Comparison of ENCODE assay signal across 8 mouse cellular contexts in genomic region chr5:134747512-134747893, GRCm38 (mm10). TPM values are rescaled to one million over a fixed set of nuclear protein-coding genes. Genes with fewer than 3 reads are reported as not detected.
DNase-seq lines count a peak whose midpoint lies in the region; ATAC-seq and TF ChIP-seq lines count a peak whose summit lies in the region.

No protein-coding gene starts in this region.

- TF ChIP-seq CTCF in E14TG2a.4 (conservative IDR thresholded peaks at IDR 0.05; ENCODE audit: low read length) = no peak

- no peaks in the 10 kb centered on the region for H3K9me3 ChIP-seq in E14TG2a.4 (ENCODE audit: low read length)
- no peaks in the 10 kb centered on the region for H3K9me3 ChIP-seq in hindbrain, embryonic 13.5 days
- H3K9me3 ChIP-seq in lung, embryonic 15.5 days = no peaks in the 10 kb centered on the region

- peak overlapping the region; percentile 48; the same call in 1 of the 2 replicates for H3K27ac ChIP-seq in hindbrain, embryonic 13.5 days
- H3K27ac ChIP-seq in lung, embryonic 15.5 days = peak overlapping the region; percentile 90

- peak overlapping the region; percentile 56; the same call in 1 of the 2 replicates for H3K9ac ChIP-seq in hindbrain, embryonic 13.5 days
- H3K9ac ChIP-seq in lung, embryonic 15.5 days = 0 out of 2 replicates have a peak overlapping the region, but pooled peaks have one; percentile 0

- peak; percentile 81 for ATAC-seq in hindbrain, embryonic 13.5 days (ENCODE audit: low FRiP score)
- ATAC-seq in lung, embryonic 15.5 days (ENCODE audit: borderline replicate concordance, extremely low read depth, low FRiP score, low TSS enrichment) = peak; percentile 91
- no peak for ATAC-seq in inflammation-experienced regulatory T-cells, adult 6 months

- peaks cover 41% of the 10 kb centered on the region for H3K4me1 ChIP-seq in E14TG2a.4 (replicated peaks; ENCODE audit: low read depth, low read length)
- peaks cover 16% of the 10 kb centered on the region for H3K4me1 ChIP-seq in hindbrain, embryonic 13.5 days (replicated peaks)
- peaks cover 34% of the 10 kb centered on the region for H3K4me1 ChIP-seq in lung, embryonic 15.5 days

- peak; percentile 20 for DNase-seq in cerebellum, adult 9-10 months
- DNase-seq in gastrocnemius, adult 18-20 months (ENCODE audit: low spot score) = peak; percentile 89
- peak; percentile 44 to 49 for DNase-seq in layer of hippocampus, postnatal 25 days (ENCODE audit: extremely low spot score in 1 of 2, low spot score in 1 of 2)
- peak; percentile 57 for DNase-seq in right cerebral cortex, adult 18-20 months

- H3K27me3 ChIP-seq in E14TG2a.4 (ENCODE audit: insufficient read depth, low read length) = peaks cover 80% of the 10 kb centered on the region
- peaks cover 15% of the 10 kb centered on the region for H3K27me3 ChIP-seq in hindbrain, embryonic 13.5 days
- no peaks in the 10 kb centered on the region for H3K27me3 ChIP-seq in lung, embryonic 15.5 days

- H3K4me2 ChIP-seq in hindbrain, embryonic 13.5 days = peak overlapping the region; percentile 72
- peak overlapping the region; percentile 75 for H3K4me2 ChIP-seq in lung, embryonic 15.5 days

- WGBS in hindbrain, embryonic 13.5 days = 12% methylated on average over 4 of the region's 11 CpGs
- WGBS in lung, embryonic 15.5 days = 2% methylated on average over 9 of the region's 11 CpGs

- H3K4me3 ChIP-seq in E14TG2a.4 (replicated peaks; ENCODE audit: low read length) = peak overlapping the region; percentile 54
- H3K4me3 ChIP-seq in hindbrain, embryonic 13.5 days = peak overlapping the region; percentile 47
- H3K4me3 ChIP-seq in lung, embryonic 15.5 days = peak overlapping the region; percentile 58

- no peaks in the 10 kb centered on the region for H3K36me3 ChIP-seq in E14TG2a.4 (ENCODE audit: insufficient read depth, low read length)
- no peaks in the 10 kb centered on the region for H3K36me3 ChIP-seq in hindbrain, embryonic 13.5 days
- no peaks in the 10 kb centered on the region for H3K36me3 ChIP-seq in lung, embryonic 15.5 days

RNA-seq across cellular contexts. Expression of gene Eln, which starts 0.4 kb away (rescaled TPM):
- 10 to 100 TPM; 14.1 to 15.7 TPM for total RNA-seq in gastrocnemius, adult 18-20 months (2021)
- polyA plus RNA-seq in hindbrain, embryonic 13.5 days (2015; fragmentation: Nextera tagmentation; extraction: Ambion mirVana) = 5.7 and 7.8 TPM in 2 replicates
- total RNA-seq in layer of hippocampus, postnatal 25 days (2021) = 10 to 100 TPM; 15.8 to 17.5 TPM
- polyA plus RNA-seq in lung, embryonic 15.5 days (2015; fragmentation: Nextera tagmentation; extraction: Ambion mirVana) = 534 and 579 TPM in 2 replicates
- polyA plus RNA-seq in inflammation-experienced regulatory T-cells, adult 6 months (2017; shearing (Covaris generic)) = under 1 TPM in 1 of 3 experiments, not detected in 2; 0.19 TPM

RNA-seq across cellular contexts. Expression of gene Limk1, which starts 59.1 kb away (rescaled TPM):
- 1 to 10 TPM; 1.4 to 1.8 TPM for total RNA-seq in gastrocnemius, adult 18-20 months (2021)
- 21.6 and 23.4 TPM in 2 replicates for polyA plus RNA-seq in hindbrain, embryonic 13.5 days (2015; fragmentation: Nextera tagmentation; extraction: Ambion mirVana)
- 10 to 100 TPM; 39.9 to 41.8 TPM for total RNA-seq in layer of hippocampus, postnatal 25 days (2021)
- polyA plus RNA-seq in lung, embryonic 15.5 days (2015; fragmentation: Nextera tagmentation; extraction: Ambion mirVana) = 7.1 and 8.2 TPM in 2 replicates
- polyA plus RNA-seq in inflammation-experienced regulatory T-cells, adult 6 months (2017; shearing (Covaris generic)) = 1 to 10 TPM; 4.4 to 8.4 (median 7.1) TPM

Comparison
In these comparisons a context has a peak if more than half of its experiments do, and no peak if none do; other contexts are left out.
1. DNase-seq: peak in every context shown above with its lines; median percentile 89 in gastrocnemius, adult 18-20 months; 57 in right cerebral cortex, adult 18-20 months; 46 in layer of hippocampus, postnatal 25 days; 20 in cerebellum, adult 9-10 months.
2. RNA of gene Eln, which starts 0.4 kb away (polyA plus RNA-seq): 534 to 579 TPM in lung, embryonic 15.5 days; 5.7 to 7.8 TPM in hindbrain, embryonic 13.5 days and 0.19 TPM in inflammation-experienced regulatory T-cells, adult 6 months; every median in the first group is over 10 times any median in the second.
3. Peak in every context shown above with its lines, with median percentiles within 50 percentile points of each other: H3K4me3 ChIP-seq.